Mouse (Mus musculus): ENCODE data around the gene Cisd1. TPM values are rescaled to one million over a fixed set of nuclear protein-coding genes. Genes with fewer than 3 reads are reported as not detected.

The Cisd1 gene
- total and polyA plus RNA-seq, 3 experiments, result 81.8 to 111 (median 100) TPM

DNA sequence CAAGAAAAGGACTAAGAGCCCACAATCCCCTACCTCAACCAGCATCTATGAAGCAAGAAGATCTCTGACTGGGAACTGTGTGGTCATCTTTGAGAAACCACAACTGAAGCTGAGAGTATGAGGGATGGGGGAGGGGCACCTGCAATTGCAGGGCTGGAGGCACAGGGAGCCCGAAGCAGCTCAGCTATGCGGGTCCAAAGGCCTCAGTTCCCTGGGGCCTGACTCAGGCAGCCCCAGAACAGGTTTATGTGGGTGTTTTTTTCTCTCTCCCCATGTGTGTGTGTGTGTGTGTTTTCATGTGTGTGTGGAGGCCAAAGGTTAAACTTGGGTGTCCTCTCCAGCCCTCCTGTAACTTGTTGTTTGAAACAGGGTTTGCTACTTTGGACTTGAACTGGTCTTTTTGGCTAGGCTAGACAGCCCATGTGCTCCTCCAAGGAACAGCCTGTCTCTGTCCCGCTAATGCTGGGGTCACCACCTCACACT is 53.5 kb downstream of the Cisd1 start:
- H3K79me2 ChIP-seq (replicated peaks; ENCODE audit: control insufficient read depth, extremely low read depth, insufficient read depth, poor library complexity, severe bottlenecking), result no peaks in the 10 kb centered on the region
- peak overlapping the region; percentile 61 for H3K27ac ChIP-seq (ENCODE audit: insufficient read depth, low read depth)
- in situ Hi-C loops (cut with MboI; ENCODE audit: low pct_ligation_motif_present, low pct_unique_long_range_greater_than_20kb, low sequenced_read_pairs) (loop anchor here (5.0 to 10.0 kb wide), 2 partner anchors 34 to 56 kb away; partner anchors contain the start of gene Tfam), dilution Hi-C loops (cut with MboI; ENCODE audit: extremely low pct_ligation_motif_present, extremely low pct_unique_long_range_greater_than_20kb, low sequenced_read_pairs) (no loop called here)
- TF ChIP-seq E2F4 (IDR thresholded peaks at IDR 0.05; ENCODE audit: insufficient replicate concordance, low read depth, low read length) (no peak), CTCF (conservative IDR thresholded peaks at IDR 0.05 in 1 of 2, IDR thresholded peaks at IDR 0.05 in 1 of 2; ENCODE audit: low read depth in 2 of 2, low read length in 2 of 2) (no peak), TCF12 (IDR thresholded peaks at IDR 0.05; ENCODE audit: low read depth, low read length) (peak; percentile 57; the same call in 1 of the 2 replicates), MXI1 (IDR thresholded peaks at IDR 0.05; ENCODE audit: low read depth, low read length) (peak; percentile 2; the same call in 1 of the 2 replicates), KAT2A (IDR thresholded peaks at IDR 0.05; ENCODE audit: insufficient replicate concordance, low read length) (no peak), EP300 (IDR thresholded peaks at IDR 0.05; ENCODE audit: low read length) (peak; percentile 69), SMC3 (IDR thresholded peaks at IDR 0.05; ENCODE audit: low read depth, low read length) (0 out of 2 replicates have a peak, but pooled peaks have one; percentile 7), SIN3A (IDR thresholded peaks at IDR 0.05; ENCODE audit: low read length) (peak; percentile 17; the same call in 1 of the 2 replicates), RAD21 (IDR thresholded peaks at IDR 0.05; ENCODE audit: low read depth, low read length) (no peak; the same call in 1 of the 2 replicates), MAZ (IDR thresholded peaks at IDR 0.05; ENCODE audit: low read depth, low read length) (no peak), MYC (IDR thresholded peaks at IDR 0.05; ENCODE audit: low read depth, low read length) (no peak), TBP (conservative IDR thresholded peaks at IDR 0.05; ENCODE audit: low read depth, low read length) (0 out of 2 replicates have a peak, but pooled peaks have one; percentile 26), RCOR1 (conservative IDR thresholded peaks at IDR 0.05; ENCODE audit: low read depth, low read length) (no peak), JUND (conservative IDR thresholded peaks at IDR 0.05; ENCODE audit: low read depth, low read length) (no peak), MAFK (IDR thresholded peaks at IDR 0.05; ENCODE audit: insufficient replicate concordance, low read length) (no peak), JUN (IDR thresholded peaks at IDR 0.05; ENCODE audit: insufficient read depth, low read depth, low read length) (no peak), MAX (IDR thresholded peaks at IDR 0.05; ENCODE audit: low read length) (no peak), ZC3H11A (IDR thresholded peaks at IDR 0.05; ENCODE audit: low read depth, low read length) (no peak), USF1 (IDR thresholded peaks at IDR 0.05; ENCODE audit: low read depth, low read length) (no peak), ZMIZ1 (IDR thresholded peaks at IDR 0.05; ENCODE audit: low read depth, low read length) (no peak), IRF4 (IDR thresholded peaks at IDR 0.05; ENCODE audit: low read depth, low read length) (peak; percentile 75), ELF1 (IDR thresholded peaks at IDR 0.05; ENCODE audit: low read depth, low read length) (no peak; the same call in 1 of the 2 replicates), ZNF384 (IDR thresholded peaks at IDR 0.05; ENCODE audit: low read depth, low read length) (peak; percentile 57; the same call in 1 of the 2 replicates), GABPA (IDR thresholded peaks at IDR 0.05; ENCODE audit: insufficient replicate concordance, low read depth, low read length) (no peak), CHD1 (IDR thresholded peaks at IDR 0.05; ENCODE audit: low read depth, low read length) (no peak), CHD2 (IDR thresholded peaks at IDR 0.05; ENCODE audit: low read length) (peak; percentile 89), ETS1 (conservative IDR thresholded peaks at IDR 0.05; ENCODE audit: low read depth, low read length) (peak; percentile 54; the same call in 1 of the 2 replicates), UBTF (IDR thresholded peaks at IDR 0.05; ENCODE audit: low read depth, low read length) (no peak), PAX5 (IDR thresholded peaks at IDR 0.05; ENCODE audit: low read length) (no peak), USF2 (conservative IDR thresholded peaks at IDR 0.05; ENCODE audit: low read depth, low read length) (no peak), HCFC1 (IDR thresholded peaks at IDR 0.05; ENCODE audit: low read depth, low read length) (no peak), NELFE (IDR thresholded peaks at IDR 0.05; ENCODE audit: low read depth, low read length) (no peak), POLR2AphosphoS2 (IDR thresholded peaks at IDR 0.05; ENCODE audit: low read depth, low read length) (no peak), MEF2A (IDR thresholded peaks at IDR 0.05; ENCODE audit: borderline replicate concordance, low read depth, low read length) (peak; percentile 86), POLR2A (IDR thresholded peaks at IDR 0.05; ENCODE audit: low read depth, low read length) (peak; percentile 37; the same call in 1 of the 2 replicates), ZKSCAN1 (IDR thresholded peaks at IDR 0.05; ENCODE audit: borderline replicate concordance, low read depth, low read length) (no peak), BHLHE40 (IDR thresholded peaks at IDR 0.05; ENCODE audit: low read depth, low read length) (peak; percentile 57; the same call in 1 of the 2 replicates), NRF1 (IDR thresholded peaks at IDR 0.05; ENCODE audit: low read depth, low read length) (no peak)
- no peaks in the 10 kb centered on the region for H3K9me3 ChIP-seq (replicated peaks; ENCODE audit: low read length)
- peak overlapping the region; percentile 39 for H3K4me2 ChIP-seq (ENCODE audit: insufficient read depth, low read depth, poor library complexity, severe bottlenecking)
- H3K27me3 ChIP-seq (replicated peaks), result peaks cover 25% of the 10 kb centered on the region
- peaks cover 3 to 24% of the 10 kb centered on the region in 2 experiments; a peak in 3 of 4 replicates for H3K4me1 ChIP-seq (ENCODE audit: control insufficient read depth in 1 of 2, insufficient read depth in 2 of 2)
- peak; percentile 80 for DNase-seq (ENCODE audit: extremely low read depth)
- H3K36me3 ChIP-seq (replicated peaks in 1 of 2; ENCODE audit: control insufficient read depth in 1 of 2, insufficient read depth in 1 of 2, low read length in 1 of 2), result no peaks in the 10 kb centered on the region
- H3K4me3 ChIP-seq (replicated peaks in 1 of 3; ENCODE audit: low read depth in 2 of 3, low read length in 2 of 3, poor library complexity in 1 of 3), result no peak overlapping the region
- 0 out of 2 replicates have a peak overlapping the region, but pooled peaks have one; percentile 19 for H3K9ac ChIP-seq (ENCODE audit: insufficient read depth, low read depth)

Data from CH12.LX (cell line).